ENCODE assay signal across 28 mouse cellular contexts in genomic region chr2:112909142-112909541, GRCm38 (mm10).
"Had no signal": no experiment of that assay in that cellular context is flagged by ENCODE, and none has a peak within 500 bp of the region (broad histone marks: within the 10 kb centered on the region; RNA-seq: fewer than 3 reads in every experiment).

No protein-coding gene starts in this region.

- H3K4me2 ChIP-seq: heart, embryonic 11.5 days; heart, embryonic 13.5 days; heart, embryonic 15.5 days; hindbrain, embryonic 12.5 days; hindbrain, embryonic 14.5 days; intestine, embryonic 15.5 days; limb, embryonic 12.5 days; liver, embryonic 11.5 days; liver, embryonic 13.5 days; liver, embryonic 15.5 days had no signal

- ATAC-seq: hindbrain, embryonic 16.5 days; inflammation-experienced regulatory T-cells, adult 6 months; intestine, embryonic 15.5 days; intestine, postnatal 0 days; liver, postnatal 0 days had no signal

- H3K36me3 ChIP-seq: heart, embryonic 13.5 days; heart, embryonic 15.5 days; hindbrain, embryonic 10.5 days; hindbrain, embryonic 12.5 days; intestine, embryonic 15.5 days; limb, embryonic 12.5 days; liver, embryonic 13.5 days; liver, embryonic 15.5 days had no signal

- H3K27me3 ChIP-seq: heart, embryonic 13.5 days; heart, embryonic 15.5 days; hindbrain, embryonic 12.5 days; intestine, embryonic 15.5 days; limb, embryonic 12.5 days; liver, embryonic 13.5 days; liver, embryonic 15.5 days had no signal

- H3K9me3 ChIP-seq: heart, embryonic 13.5 days; heart, embryonic 15.5 days; hindbrain, embryonic 10.5 days; hindbrain, embryonic 12.5 days; intestine, embryonic 15.5 days; limb, embryonic 12.5 days; liver, embryonic 13.5 days; liver, embryonic 15.5 days had no signal

- H3K9ac ChIP-seq: heart, embryonic 13.5 days; heart, embryonic 15.5 days; hindbrain, embryonic 12.5 days; hindbrain, embryonic 14.5 days; intestine, embryonic 15.5 days; limb, embryonic 12.5 days; liver, embryonic 13.5 days; liver, embryonic 15.5 days; liver, postnatal 0 days had no signal

- DNase-seq: gastrocnemius, adult 2 months; gastrocnemius, postnatal 10 days; gastrocnemius, postnatal 25 days; heart, adult 2 months; heart, postnatal 14 days; heart, postnatal 4 days; kidney, adult 18-20 months; kidney, adult 8-10 months; kidney, postnatal 10 days; kidney, postnatal 25 days; kidney, postnatal 4 days; liver; liver, embryonic 13.5 days; liver, postnatal 0 days had no signal

- H3K27ac ChIP-seq: gastrocnemius, adult 2 months; heart, adult 2 months; heart, embryonic 13.5 days; heart, embryonic 15.5 days; hindbrain, embryonic 10.5 days; hindbrain, embryonic 12.5 days; hindbrain, embryonic 14.5 days; intestine, embryonic 15.5 days; layer of hippocampus, adult 2 months; limb, embryonic 12.5 days; liver, embryonic 13.5 days; liver, embryonic 15.5 days had no signal

- H3K4me3 ChIP-seq: gastrocnemius, adult 2 months; heart, adult 2 months; heart, embryonic 13.5 days; heart, embryonic 15.5 days; hindbrain, embryonic 10.5 days; hindbrain, embryonic 12.5 days; intestine, embryonic 15.5 days; layer of hippocampus, adult 2 months; limb, embryonic 12.5 days; liver, embryonic 13.5 days; liver, embryonic 15.5 days had no signal

- H3K4me1 ChIP-seq: heart, embryonic 13.5 days; heart, embryonic 15.5 days; hindbrain, embryonic 10.5 days; hindbrain, embryonic 12.5 days; intestine, embryonic 15.5 days; limb, embryonic 12.5 days; liver, embryonic 13.5 days; liver, embryonic 15.5 days had no signal
